Mouse (Mus musculus) adrenal gland, adult 18-20 months (tissue): ENCODE data around the gene Lsm7. TPM values are rescaled to one million over a fixed set of nuclear protein-coding genes. Genes with fewer than 3 reads are reported as not detected.
"Not testable (repeated sequence)": the region's sequence is repeated elsewhere in the genome, so short reads cannot be mapped to it uniquely, and the experiment has no call there.

Experiments used
- DNase-seq, 2 experiments: peaks; one replicate each; pipeline ENCODE4 v3.0.0; 2021 to 2022; ENCODE audit warnings: low spot score in 2 of 2
- total RNA-seq, 2 experiments: library from RNA; stranded (reverse); gene quantifications; 1 replicate in 1 of 2; 2 replicates in 1 of 2; pipeline ENCODE4 v1.2.3; 2021

Gene Lsm7
- total RNA-seq, 2 experiments from 2014 or later: 22.9 to 34.3 TPM

DNA sequence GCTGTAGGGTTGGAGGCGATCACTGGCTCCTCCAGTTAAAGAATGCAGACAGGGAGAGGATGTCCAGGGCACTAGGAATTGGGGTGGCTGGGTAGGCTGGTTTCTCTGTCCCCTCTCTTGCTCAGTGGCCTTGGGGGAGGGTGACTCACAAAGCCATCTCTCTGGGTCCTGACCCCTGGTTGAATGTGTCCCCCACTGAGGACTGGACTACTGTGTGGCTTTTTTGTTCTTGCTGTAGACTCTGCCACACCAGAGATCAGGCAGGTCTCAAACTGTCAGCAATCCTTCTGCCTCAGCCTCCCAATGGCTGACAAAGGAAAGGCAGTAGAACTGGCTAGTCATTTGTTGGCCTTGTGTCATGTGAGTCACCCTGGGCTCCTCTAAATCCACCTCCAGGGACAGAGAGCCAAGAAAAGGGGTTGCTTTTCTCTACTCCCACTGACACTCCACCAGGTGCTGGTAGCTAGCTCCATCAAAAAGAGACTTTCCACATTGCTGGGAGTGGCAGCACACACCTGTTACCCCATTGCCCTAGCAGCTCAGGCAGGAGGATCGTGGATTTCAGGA is 16.6 kb downstream of the Lsm7 start:
- peak in 1 of 2 experiments; percentile 41 for DNase-seq

DNA sequence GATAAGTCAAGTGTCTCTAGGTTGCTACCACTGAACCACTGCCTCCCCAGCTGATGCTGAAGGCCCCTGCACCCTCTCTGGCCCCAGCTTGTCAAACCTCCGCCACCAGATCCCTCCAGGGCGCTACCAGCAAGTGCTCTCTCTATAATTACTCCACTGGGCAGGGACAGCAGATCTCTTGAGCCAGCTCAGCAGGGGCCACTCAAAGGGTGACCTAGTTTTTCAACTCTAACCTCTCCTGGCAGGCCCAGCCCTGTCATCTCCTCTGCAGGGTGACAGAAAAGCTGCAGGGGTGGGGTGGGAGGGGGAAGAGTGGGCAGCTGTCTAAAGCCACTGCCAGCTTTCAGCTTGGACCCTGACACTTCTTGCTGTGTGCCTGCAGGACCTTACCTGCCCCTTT is 17.2 kb downstream of the Lsm7 start:
- DNase-seq: no peak

GRCm38 (mm10) chr10:80836949-80837379 is 18.0 kb downstream of the Lsm7 start:
- DNase-seq: no peak

DNA sequence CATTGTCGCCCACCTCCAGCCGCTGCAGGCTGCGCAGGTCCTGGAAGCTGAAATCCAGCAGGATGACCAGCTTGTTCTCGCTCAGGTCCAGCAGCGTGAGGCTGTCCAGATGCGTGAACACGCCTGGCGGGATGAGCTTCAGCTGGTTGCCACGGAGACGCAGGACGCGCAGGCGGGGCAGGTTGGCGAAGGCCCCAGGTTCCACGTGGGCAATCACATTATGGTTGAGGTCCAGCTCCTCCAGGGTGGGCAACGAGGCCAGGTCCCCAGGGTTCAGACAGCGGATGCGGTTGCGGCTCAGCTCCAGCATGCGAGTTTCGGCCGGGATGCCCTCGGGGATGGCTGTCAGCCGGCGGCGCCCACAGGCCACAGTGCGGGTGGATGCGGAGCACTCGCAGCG is 19.4 kb downstream of the Lsm7 start:
- DNase-seq: no peak

DNA sequence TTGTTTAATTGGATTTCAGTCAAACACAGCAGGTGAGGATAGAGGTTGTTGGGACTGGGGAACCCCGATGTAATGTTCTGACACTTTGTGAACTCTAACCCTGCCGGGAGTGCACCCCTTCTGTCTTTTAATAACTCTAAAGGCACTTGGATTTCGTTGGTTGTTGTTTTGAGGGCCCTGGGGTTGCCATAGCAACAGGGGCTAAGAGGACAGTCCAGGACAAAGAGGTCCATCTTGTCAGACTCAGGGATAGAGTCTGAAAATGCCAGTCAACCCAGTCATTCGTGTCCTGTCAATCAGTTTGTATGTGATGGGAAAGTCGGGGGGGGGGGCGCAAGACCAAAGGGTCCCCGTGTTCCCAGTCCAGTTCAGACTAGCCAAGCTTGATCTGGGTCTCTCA is 22.2 kb downstream of the Lsm7 start:
- no peak for DNase-seq

- no peak for DNase-seq
These were observed 23.9 kb downstream of the Lsm7 start for GRCm38 (mm10) chr10:80831136-80831535.

DNA sequence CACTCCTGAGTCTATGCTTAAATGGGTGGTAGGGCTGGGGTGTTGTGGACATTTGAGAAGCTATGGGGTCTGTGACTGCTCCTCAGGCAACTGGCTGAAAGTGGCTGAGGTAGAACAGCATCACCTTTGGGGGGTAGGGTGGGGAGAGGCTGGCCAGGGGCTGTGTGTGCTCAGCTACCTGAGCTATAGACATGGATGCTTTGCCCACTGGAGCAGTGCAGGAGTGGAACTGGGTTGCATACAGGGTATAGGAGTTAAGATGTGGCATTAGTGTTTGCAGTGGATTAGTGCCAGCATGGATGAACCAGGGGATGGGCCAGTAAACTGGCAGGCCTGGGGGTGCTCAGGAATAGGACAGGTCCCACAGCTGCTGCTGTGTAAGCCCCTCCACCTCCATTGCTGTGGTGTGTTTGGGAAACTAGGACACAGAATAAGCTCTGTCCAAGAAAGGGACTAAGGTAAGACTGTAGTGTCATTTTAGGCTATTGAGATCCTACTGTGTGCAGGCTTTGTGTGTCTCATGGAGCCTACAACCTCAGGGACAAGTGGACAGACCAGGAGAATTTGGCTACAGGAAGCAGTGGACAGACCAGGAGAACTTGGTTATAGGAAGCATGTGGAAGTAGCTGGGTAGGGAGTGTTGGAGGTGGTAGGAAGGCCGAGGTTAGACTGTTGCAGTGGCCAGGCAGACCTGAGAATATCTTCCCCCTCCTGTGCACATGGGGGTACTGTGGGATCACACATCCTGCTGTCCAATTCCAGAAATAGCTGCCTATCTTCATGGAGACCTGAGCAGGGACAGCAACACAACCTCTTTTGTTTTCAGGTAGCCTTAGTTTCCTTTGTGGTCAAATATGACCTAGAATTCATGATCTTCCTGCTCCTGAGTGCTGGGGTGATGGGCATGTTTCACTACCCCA is 25.4 kb downstream of the Lsm7 start:
- no peak for DNase-seq

GRCm38 (mm10) chr10:80828587-80828986 is 26.4 kb downstream of the Lsm7 start:
- not testable (repeated sequence) for DNase-seq

DNA sequence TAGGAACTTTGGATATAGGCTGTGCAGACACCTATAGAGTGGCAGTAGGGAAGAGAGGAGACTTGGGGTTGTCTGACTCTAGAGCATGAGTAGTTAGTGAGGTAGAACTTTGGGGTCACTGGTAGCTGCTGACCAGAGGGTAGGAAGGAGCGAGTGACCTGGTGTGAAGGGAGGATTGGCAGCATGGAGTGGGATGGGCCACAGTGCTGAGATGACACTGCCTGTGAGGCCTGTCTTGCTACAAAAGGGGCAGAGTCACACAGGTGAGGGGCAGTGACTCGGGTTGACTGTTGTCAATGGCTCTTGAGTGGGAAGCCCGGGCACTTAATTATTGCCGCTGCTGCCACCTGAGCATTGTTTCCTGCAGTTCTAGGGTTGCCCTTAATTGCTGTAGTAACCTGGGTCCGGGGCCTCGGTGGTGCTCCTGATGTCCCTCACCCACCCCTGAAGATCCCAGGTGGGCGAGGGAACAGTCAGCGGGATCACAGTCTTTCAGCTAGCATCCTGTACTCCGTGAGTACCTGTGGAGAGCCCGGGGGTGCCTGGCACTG is 27.1 kb downstream of the Lsm7 start:
- no peak for DNase-seq

DNA sequence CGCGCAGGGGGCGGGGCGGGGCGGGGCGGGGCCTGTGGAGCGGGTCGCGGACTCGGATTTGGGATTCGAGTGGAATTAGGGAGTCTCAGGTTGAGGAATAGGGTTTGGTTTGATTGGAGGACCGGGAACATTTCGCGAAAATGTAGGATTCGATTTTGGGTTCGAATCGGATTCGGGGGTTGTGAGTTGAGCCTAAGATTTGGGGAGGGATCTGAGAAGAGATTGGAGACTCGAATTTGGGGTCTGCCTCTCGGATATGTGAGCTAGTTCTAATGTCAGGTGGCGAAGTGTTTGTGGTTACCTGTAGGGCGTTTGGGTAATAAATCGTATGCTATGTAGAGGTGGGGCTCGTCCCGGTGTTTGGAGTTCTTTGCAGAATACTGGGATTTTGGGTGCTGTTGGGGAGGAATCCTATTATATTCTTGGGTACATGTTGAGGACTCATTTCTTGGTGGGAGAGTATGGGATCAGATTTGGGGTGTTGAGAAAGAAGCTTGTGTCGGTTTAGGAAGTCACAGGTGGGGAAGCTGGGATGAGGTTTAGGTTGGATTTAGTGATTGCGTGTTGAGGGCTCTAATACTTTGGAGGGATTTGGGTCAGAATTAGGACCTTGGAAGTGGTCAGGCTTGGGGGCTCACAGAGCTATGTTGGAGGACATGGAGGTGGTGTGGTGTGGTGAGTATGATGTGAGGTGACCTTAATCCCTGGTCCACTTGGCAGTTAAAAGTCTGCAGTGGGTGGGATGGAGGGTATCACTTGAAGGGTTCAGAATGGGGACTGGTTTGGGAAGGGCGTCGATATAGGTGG is 27.7 kb downstream of the Lsm7 start:
- DNase-seq: no peak

DNA sequence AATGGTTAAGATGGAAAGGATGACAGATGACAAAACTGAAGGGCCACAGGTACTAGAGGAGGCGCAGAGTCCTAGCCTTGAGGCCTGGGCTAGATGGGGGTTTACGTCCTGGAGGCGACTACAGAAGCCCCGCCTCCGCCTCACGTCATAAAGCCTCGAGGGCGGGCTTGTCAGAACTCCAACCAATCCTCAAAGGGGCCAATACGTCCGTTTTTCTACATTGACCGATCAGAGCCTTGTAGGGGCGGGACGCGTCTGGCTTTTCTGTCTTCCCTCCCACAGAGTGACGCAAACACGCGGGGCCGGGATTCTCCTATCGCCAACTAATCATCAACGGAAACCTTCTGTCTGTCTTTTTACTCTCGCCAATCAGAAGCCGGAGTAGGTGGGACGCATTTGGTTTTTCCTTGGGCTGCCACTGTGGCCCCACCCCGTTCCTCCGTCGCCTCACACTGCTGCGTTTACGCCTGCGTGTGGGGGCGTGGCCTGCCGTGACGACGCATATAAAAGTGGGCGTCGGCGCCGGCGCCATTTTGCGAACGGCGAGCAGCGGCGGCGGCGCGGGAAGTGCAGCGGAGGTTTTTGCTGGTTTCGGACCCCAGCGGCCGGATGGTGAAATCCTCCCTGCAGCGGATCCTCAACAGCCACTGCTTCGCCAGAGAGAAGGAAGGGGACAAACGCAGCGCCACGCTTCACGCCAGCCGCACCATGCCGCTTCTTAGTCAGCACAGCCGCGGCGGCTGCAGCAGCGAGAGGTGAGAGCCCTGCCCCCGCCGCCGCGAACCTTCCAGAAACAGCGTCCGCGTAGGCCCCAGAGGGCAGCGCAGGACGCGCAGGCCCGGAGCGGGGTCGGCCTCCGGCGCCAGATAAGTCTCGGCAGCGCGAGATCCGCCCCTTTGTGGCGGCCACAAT is 28.6 kb downstream of the Lsm7 start, which contains the start of gene Oaz1:
Gene Oaz1 (plus strand): TSS at position 506 of the 912 bp plus-strand sequence.
- peak; percentile 95 to 96 for DNase-seq

DNA sequence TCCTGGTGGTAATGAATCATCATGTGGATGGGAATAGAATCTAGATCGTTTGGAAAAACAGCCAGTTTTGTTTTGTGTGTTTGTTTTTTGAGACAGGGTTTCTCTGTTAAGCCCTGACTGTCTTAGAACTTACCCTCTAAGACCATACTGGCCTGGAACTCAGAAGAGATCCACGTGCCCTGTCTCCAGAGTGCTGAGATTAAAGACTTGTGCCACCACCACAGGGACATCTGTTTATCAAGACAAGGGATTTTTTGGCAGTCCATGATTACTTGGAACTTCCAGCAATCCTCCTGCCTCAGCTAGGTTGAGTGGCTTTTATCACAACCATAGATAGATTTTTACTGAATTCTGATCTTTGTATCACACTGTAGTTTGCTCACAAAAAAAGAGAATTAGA is 30.2 kb downstream of the Lsm7 start:
- no peak for DNase-seq

DNA sequence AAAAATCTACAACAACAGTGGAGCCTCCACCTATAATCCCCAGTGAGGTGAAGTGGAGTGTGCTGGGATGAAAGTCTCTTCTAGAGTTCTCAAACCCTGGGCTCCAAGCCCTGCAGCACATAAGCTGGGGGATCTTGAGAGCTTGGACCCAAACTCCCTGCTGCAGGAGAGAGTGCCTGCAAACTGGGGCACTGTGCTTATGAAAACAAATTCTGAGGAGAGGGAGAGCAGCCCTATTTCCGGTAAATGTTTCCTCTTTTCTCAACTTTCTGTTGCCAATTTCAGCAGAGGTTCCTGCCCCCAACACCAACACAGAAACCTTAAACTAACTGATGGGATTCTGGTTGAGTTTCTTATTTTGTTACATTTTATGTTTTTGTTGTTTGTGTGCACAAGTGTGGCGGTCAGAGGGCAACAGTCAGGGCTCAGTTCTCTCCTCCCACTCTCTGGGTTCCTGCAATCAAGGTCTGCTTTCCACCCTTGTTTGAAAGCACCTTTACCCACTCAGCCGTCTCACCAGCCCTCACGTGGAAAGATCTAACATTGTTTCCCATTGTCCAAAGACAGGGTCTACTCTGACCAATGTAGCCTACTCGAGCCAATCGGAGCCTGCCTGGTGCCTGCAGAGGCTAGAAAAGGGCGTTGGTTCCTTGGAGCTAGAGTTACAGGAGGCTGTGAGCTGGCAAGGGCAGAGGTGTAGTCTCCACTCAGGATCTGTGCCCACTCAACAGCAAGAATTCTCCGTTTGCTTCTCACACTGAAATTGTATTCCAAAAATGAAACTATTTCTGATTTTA is 31.0 kb downstream of the Lsm7 start:
- no peak for DNase-seq

GRCm38 (mm10) chr10:80823316-80823715 is 31.7 kb downstream of the Lsm7 start:
- no peak for DNase-seq

- DNase-seq: no peak
These were observed 32.5 kb downstream of the Lsm7 start for GRCm38 (mm10) chr10:80822528-80822927.

- DNase-seq: no peak
These were observed 33.0 kb downstream of the Lsm7 start for GRCm38 (mm10) chr10:80821991-80822390.

DNA sequence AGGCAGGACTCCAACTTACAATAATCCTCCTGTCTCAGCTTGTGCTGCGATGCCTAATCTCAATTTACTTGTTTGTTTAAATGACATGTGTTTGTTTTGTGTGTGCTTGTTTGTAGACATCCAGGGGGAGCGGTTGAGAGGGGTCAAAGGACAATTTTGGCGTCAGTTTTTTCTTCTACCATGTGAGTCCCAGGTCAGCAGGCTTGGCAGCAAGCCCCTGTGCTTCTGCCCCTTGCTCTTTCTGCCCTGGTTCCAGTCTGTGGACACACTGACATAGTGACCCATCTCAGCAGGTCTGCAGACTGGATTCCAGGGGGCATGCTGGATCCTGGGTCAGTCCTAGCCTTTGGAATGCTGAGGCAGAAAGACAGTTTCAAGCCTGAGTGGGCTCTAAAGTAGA is 35.6 kb downstream of the Lsm7 start:
- DNase-seq: no peak

GRCm38 (mm10) chr10:80818599-80819281 is 36.3 kb downstream of the Lsm7 start:
- no peak for DNase-seq

GRCm38 (mm10) chr10:80817955-80818354 is 37.1 kb downstream of the Lsm7 start:
- not testable (repeated sequence) for DNase-seq
